In the genomic region with DNA sequence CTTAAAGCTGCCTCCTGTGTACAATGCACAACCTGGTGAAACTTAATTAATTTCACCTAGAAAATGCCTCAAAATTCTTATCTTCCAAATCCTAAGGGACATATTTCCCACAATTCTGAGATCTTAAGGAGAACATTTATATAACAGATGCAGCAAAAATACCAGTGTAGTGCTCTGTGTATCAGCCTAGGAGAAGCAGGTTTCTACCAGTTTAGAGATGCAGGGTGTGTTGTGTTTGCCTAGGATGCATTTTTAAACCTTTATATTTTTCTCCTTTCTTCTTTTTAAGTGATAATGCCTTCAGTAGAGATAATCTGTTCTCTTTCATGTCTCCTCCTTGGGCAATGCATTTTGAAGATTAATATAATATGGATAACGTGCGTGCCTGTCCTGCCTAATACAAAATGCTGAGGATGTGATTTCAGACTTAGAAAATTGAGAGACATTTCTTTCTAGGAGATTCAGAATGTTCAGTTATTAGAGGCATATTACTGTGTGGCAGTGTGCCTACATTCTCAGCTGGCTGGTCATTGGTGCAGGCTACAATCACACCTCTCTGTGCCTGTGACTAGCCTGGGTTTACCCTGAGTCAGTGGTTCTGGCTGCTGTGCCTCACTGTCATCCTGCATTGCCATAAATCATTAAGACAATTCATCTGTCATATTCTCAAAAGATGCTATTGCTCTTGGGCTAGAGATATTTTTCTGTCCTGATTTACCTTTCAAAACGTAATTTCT, we compare ENCODE assay signal across 14 mouse cellular contexts.
"Had no signal": no experiment of that assay in that cellular context is flagged by ENCODE, and none has a peak within 500 bp of the region (broad histone marks: within the 10 kb centered on the region; RNA-seq: fewer than 3 reads in every experiment).

No protein-coding gene starts in this region.

- H3K4me1 ChIP-seq: limb, embryonic 12.5 days; liver, embryonic 13.5 days; lung, embryonic 15.5 days; megakaryocyte, embryonic 14.5 days had no signal

- DNase-seq: kidney, adult 9 months; kidney, postnatal 36 days; liver; liver, embryonic 13.5 days; liver, postnatal 0 days; lung, postnatal 14 days; right cerebral cortex, postnatal 14 days; thymus, postnatal 36 days had no signal

- H3K4me3 ChIP-seq: limb, embryonic 12.5 days; liver, embryonic 13.5 days; lung, embryonic 15.5 days; megakaryocyte, embryonic 14.5 days had no signal

- H3K4me2 ChIP-seq: limb, embryonic 12.5 days; liver, embryonic 13.5 days; lung, embryonic 15.5 days had no signal

- H3K36me3 ChIP-seq: limb, embryonic 12.5 days; liver, embryonic 13.5 days; lung, embryonic 15.5 days had no signal

- H3K27me3 ChIP-seq: limb, embryonic 12.5 days; liver, embryonic 13.5 days; lung, embryonic 15.5 days; megakaryocyte, embryonic 14.5 days had no signal

- H3K9ac ChIP-seq: limb, embryonic 12.5 days; liver, embryonic 13.5 days; liver, postnatal 0 days; lung, embryonic 15.5 days had no signal

- ATAC-seq: intestine, postnatal 0 days; liver, postnatal 0 days had no signal

- H3K27ac ChIP-seq: kidney, postnatal 0 days; limb, embryonic 12.5 days; liver, embryonic 13.5 days; lung, embryonic 15.5 days; macrophage had no signal

- H3K9me3 ChIP-seq: limb, embryonic 12.5 days; liver, embryonic 13.5 days; lung, embryonic 15.5 days; megakaryocyte, embryonic 14.5 days had no signal
